13 mouse cellular contexts compared by ENCODE assay signal in the genomic region with DNA sequence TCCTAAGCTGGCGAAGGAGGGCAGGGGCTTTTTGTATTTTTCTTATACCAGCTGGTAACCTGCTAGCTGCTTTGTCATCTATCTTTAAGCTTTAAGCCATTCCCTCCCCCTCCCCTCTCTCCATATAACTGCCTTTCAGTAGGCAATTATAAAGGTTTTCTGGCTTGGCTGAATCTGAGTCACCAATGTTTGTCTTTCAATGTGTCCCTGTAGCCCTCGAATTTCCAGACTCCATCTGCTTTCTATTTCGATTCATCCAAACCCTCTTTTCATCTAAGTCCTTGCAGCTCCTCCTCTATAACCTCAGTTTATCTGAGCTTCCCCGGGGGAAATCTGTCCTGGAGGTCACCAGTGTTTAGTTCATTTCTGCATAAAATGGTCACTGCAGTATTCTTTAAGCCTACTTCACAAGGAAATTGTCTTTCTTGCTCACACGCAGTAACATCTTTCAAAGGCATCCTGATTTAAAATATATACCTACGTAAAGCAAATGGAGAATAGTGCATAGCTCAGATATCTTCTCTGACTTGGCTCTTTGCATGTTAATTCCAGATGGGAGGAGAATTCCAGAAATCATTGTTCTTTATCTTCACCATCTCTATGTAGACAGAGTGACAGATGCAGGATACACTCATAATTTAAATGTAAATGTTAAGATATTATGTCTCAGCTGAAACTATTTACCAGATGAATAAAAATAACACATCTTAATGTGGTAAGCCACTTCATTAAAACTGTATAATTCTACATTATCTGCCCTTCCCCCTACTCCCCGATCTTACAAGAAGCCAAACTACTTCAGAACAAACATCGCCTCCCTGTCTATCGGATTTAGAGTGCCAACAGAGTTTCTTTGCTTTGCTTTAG.
A peak's percentile ranks its signal among the peaks of the same experiment; 100 is the strongest.
DNase-seq lines count a peak whose midpoint lies in the region; ATAC-seq and TF ChIP-seq lines count a peak whose summit lies in the region.
"Had no signal": no experiment of that assay in that cellular context is flagged by ENCODE, and none has a peak within 500 bp of the region (broad histone marks: within the 10 kb centered on the region; RNA-seq: fewer than 3 reads in every experiment).

No protein-coding gene starts in this region.

- H3K36me3 ChIP-seq in stomach, embryonic 16.5 days (ENCODE audit: control insufficient read depth, insufficient read depth, low read length): no peaks in the 10 kb centered on the region
- H3K36me3 ChIP-seq in stomach, postnatal 0 days (ENCODE audit: control insufficient read depth, insufficient read depth, low read length): no peaks in the 10 kb centered on the region
- no peaks in the 10 kb centered on the region for H3K36me3 ChIP-seq in forebrain, embryonic 16.5 days (ENCODE audit: control insufficient read depth, insufficient read depth)
- H3K36me3 ChIP-seq: kidney, embryonic 15.5 days; liver, embryonic 12.5 days had no signal

- H3K27me3 ChIP-seq in stomach, embryonic 16.5 days (ENCODE audit: control insufficient read depth, insufficient read depth, low read length): no peaks in the 10 kb centered on the region
- no peaks in the 10 kb centered on the region for H3K27me3 ChIP-seq in stomach, postnatal 0 days (ENCODE audit: control insufficient read depth, insufficient read depth, low read length)
- no peaks in the 10 kb centered on the region for H3K27me3 ChIP-seq in forebrain, embryonic 16.5 days (replicated peaks; ENCODE audit: control insufficient read depth, insufficient read depth, low read length)
- H3K27me3 ChIP-seq: kidney, embryonic 15.5 days; liver, embryonic 12.5 days had no signal

- no peak for TF ChIP-seq EP300 in stomach, postnatal 0 days (optimal IDR thresholded peaks at IDR 0.05)

- peak; percentile 5 to 49 for DNase-seq in layer of hippocampus, adult 18-20 months (ENCODE audit: low spot score in 2 of 2)
- no peak for DNase-seq in layer of hippocampus, postnatal 36 days
- DNase-seq in stomach, postnatal 0 days (ENCODE audit: low spot score): no peak
- no peak for DNase-seq in T-cell, adult 2 months (ENCODE audit: low spot score)
- DNase-seq in thymus, postnatal 0 days (ENCODE audit: low spot score): no peak
- DNase-seq: cerebellum, adult 2 months; thymus, postnatal 14 days had no signal

- no peaks in the 10 kb centered on the region for H3K4me1 ChIP-seq in stomach, embryonic 16.5 days (ENCODE audit: control insufficient read depth, insufficient read depth, low read length)
- H3K4me1 ChIP-seq in stomach, postnatal 0 days (replicated peaks; ENCODE audit: control insufficient read depth, insufficient read depth): no peaks in the 10 kb centered on the region
- peaks cover 10% of the 10 kb centered on the region for H3K4me1 ChIP-seq in forebrain, embryonic 16.5 days (replicated peaks; ENCODE audit: control insufficient read depth, insufficient read depth, low read length)
- H3K4me1 ChIP-seq: kidney, embryonic 15.5 days; liver, embryonic 12.5 days had no signal

- no peak overlapping the region for H3K27ac ChIP-seq in stomach, embryonic 16.5 days (ENCODE audit: low read length)
- no peak overlapping the region for H3K27ac ChIP-seq in stomach, postnatal 0 days (replicated peaks)
- H3K27ac ChIP-seq in forebrain, embryonic 16.5 days (ENCODE audit: low read length): peak overlapping the region; percentile 60
- H3K27ac ChIP-seq: kidney, embryonic 15.5 days; liver, embryonic 12.5 days had no signal

- 0 out of 2 replicates have a peak overlapping the region, but pooled peaks have one; percentile 0 for H3K4me2 ChIP-seq in stomach, embryonic 16.5 days (ENCODE audit: low read depth, low read length)
- no peak overlapping the region for H3K4me2 ChIP-seq in stomach, postnatal 0 days (replicated peaks; ENCODE audit: low read depth)
- H3K4me2 ChIP-seq in forebrain, embryonic 16.5 days (ENCODE audit: low read length): peak overlapping the region; percentile 13; the same call in 1 of the 2 replicates
- H3K4me2 ChIP-seq: heart, embryonic 11.5 days; kidney, embryonic 15.5 days; liver, embryonic 12.5 days had no signal

- H3K9me3 ChIP-seq in stomach, embryonic 16.5 days (replicated peaks; ENCODE audit: control insufficient read depth, low read length): no peaks in the 10 kb centered on the region
- no peaks in the 10 kb centered on the region for H3K9me3 ChIP-seq in stomach, postnatal 0 days (ENCODE audit: control insufficient read depth, low read length)
- no peaks in the 10 kb centered on the region for H3K9me3 ChIP-seq in forebrain, embryonic 16.5 days (ENCODE audit: control insufficient read depth, low read length)
- H3K9me3 ChIP-seq: kidney, embryonic 15.5 days; liver, embryonic 12.5 days had no signal

- TF ChIP-seq CTCF in stomach, postnatal 0 days (IDR thresholded peaks at IDR 0.05; ENCODE audit: low read depth): no peak

- no peak for ATAC-seq in stomach, embryonic 16.5 days (ENCODE audit: insufficient read depth, low FRiP score)
- no peak for ATAC-seq in stomach, postnatal 0 days (ENCODE audit: low FRiP score, low TSS enrichment)
- ATAC-seq in forebrain, embryonic 16.5 days: peak; percentile 80
- ATAC-seq in monocyte, adult 5-6 weeks (replicated peaks; ENCODE audit: insufficient number of reproducible peaks, low FRiP score, low TSS enrichment, poor library complexity, severe bottlenecking): no peak
- ATAC-seq: liver, embryonic 12.5 days had no signal

- no peak overlapping the region for H3K9ac ChIP-seq in stomach, embryonic 16.5 days (ENCODE audit: low read length)
- H3K9ac ChIP-seq in stomach, postnatal 0 days (ENCODE audit: low read length): no peak overlapping the region
- no peak overlapping the region for H3K9ac ChIP-seq in forebrain, embryonic 16.5 days (replicated peaks; ENCODE audit: low read depth, low read length)
- H3K9ac ChIP-seq: kidney, embryonic 15.5 days; liver, embryonic 12.5 days had no signal

- no peak overlapping the region for H3K4me3 ChIP-seq in stomach, embryonic 16.5 days (replicated peaks; ENCODE audit: low read length)
- H3K4me3 ChIP-seq in stomach, postnatal 0 days (ENCODE audit: low read depth, low read length): no peak overlapping the region
- no peak overlapping the region for H3K4me3 ChIP-seq in forebrain, embryonic 16.5 days (replicated peaks; ENCODE audit: low read length)
- H3K4me3 ChIP-seq: kidney, embryonic 15.5 days; liver, embryonic 12.5 days had no signal

- 42% methylated on average over 9 of the region's 9 CpGs for WGBS in stomach, embryonic 16.5 days
- WGBS in stomach, postnatal 0 days: 37% methylated on average over 9 of the region's 9 CpGs
- WGBS in forebrain, embryonic 16.5 days: 39% methylated on average over 9 of the region's 9 CpGs

Comparison
In these comparisons a context has a peak if more than half of its experiments do, and no peak if none do; other contexts are left out.
1. DNase-seq: peak in layer of hippocampus, adult 18-20 months (2 of 2); none in layer of hippocampus, postnatal 36 days (0 of 2), stomach, postnatal 0 days (single experiment), T-cell, adult 2 months (single experiment) and thymus, postnatal 0 days (single experiment).